Mouse (Mus musculus): Measurements from ENCODE around the gene Pde11a. TPM values are rescaled to one million over a fixed set of nuclear protein-coding genes. Genes with fewer than 3 reads are reported as not detected.

The Pde11a gene
- under 1 TPM; 0.22 to 0.31 TPM for total RNA-seq (2021)

- DNase-seq (ENCODE audit: low spot score), result no peak
- intact Hi-C loops (cut with DNase I), result loop anchor here (10.0 kb wide), 1 partner anchor 84 kb away; no protein-coding TSS in a partner anchor
Observed at GRCm38 (mm10) chr2:76338215-76339156, at the start of gene Pde11a. Gene Pde11a (minus strand): TSS chr2:76338774.

- DNase-seq (ENCODE audit: low spot score), result no peak
- intact Hi-C loops (cut with DNase I), result no loop called here
Observed at GRCm38 (mm10) chr2:76386531-76386930, 48.0 kb upstream of the Pde11a start.

GRCm38 (mm10) chr2:76378646-76379045, 40.1 kb upstream of the Pde11a start:
- intact Hi-C loops (cut with DNase I), result no loop called here

GRCm38 (mm10) chr2:76374544-76375206, 36.1 kb upstream of the Pde11a start:
- DNase-seq (ENCODE audit: low spot score), result no peak
- intact Hi-C loops (cut with DNase I), result no loop called here

More at GRCm38 (mm10) chr2:76378646-76379045, 40.1 kb upstream of the Pde11a start:
- DNase-seq (ENCODE audit: low spot score), result no peak

- intact Hi-C loops (cut with DNase I), result no loop called here
- DNase-seq (ENCODE audit: low spot score), result no peak
Observed at GRCm38 (mm10) chr2:76372244-76372643, 33.7 kb upstream of the Pde11a start.

- no peak for DNase-seq (ENCODE audit: low spot score)
- intact Hi-C loops (cut with DNase I), result loop anchor here (2.0 kb wide), 1 partner anchor 36 kb away; the partner anchor contains the start of gene Osbpl6
Observed at GRCm38 (mm10) chr2:76370656-76370922, 32.0 kb upstream of the Pde11a start.

DNA sequence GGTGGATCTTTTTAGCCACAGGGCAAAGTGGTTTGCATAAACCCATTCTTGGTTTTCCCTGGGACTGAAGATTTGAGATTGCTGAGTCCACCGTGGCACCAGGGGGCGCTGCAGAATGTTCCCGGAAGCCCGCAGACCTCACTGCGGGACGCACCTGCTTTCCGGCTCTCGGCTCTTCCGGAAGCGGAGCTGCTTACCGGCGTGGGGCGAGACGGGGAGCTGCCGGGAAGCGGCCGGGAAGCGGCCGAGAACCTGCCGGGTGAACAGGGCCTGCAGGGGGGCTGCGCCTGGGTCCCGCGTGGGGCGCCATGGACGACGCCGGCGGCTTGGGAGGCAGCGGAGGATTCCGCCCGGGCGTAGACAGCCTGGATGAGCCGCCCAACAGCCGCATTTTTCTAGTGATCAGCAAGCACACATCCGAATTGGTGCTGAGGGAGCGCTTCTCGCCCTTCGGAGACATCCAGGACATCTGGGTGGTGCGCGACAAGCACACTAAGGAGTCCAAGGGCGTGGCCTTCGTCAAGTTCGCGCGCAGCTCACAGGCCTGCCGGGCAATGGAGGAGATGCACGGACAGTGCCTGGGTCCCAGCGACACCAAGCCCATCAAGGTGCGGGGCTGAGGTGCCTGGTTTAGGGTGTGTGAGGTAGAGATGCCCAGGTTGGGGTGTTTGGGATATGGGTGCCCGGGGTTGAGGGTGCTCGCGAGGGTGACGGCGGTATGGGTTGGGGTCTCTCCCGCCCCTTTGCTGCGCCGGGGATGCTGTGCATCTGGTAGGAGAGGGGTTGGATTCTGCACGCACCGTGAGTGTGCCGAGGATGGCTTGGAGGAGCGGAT, 31.5 kb upstream of the Pde11a start, which contains the start of gene Rbm45:
TSS of gene Rbm45 (plus strand) at position 164 of the 835 bp plus-strand sequence.
- intact Hi-C loops (cut with DNase I), result loop anchor here (2.0 to 10.0 kb wide), 2 partner anchors 37 to 245 kb away; partner anchors contain the start of gene Osbpl6
- DNase-seq (ENCODE audit: low spot score), result peak; percentile 56

GRCm38 (mm10) chr2:76368861-76369660, 30.5 kb upstream of the Pde11a start:
- intact Hi-C loops (cut with DNase I), result loop anchor here (10.0 kb wide), 1 partner anchor 244 kb away; no protein-coding TSS in a partner anchor

DNA sequence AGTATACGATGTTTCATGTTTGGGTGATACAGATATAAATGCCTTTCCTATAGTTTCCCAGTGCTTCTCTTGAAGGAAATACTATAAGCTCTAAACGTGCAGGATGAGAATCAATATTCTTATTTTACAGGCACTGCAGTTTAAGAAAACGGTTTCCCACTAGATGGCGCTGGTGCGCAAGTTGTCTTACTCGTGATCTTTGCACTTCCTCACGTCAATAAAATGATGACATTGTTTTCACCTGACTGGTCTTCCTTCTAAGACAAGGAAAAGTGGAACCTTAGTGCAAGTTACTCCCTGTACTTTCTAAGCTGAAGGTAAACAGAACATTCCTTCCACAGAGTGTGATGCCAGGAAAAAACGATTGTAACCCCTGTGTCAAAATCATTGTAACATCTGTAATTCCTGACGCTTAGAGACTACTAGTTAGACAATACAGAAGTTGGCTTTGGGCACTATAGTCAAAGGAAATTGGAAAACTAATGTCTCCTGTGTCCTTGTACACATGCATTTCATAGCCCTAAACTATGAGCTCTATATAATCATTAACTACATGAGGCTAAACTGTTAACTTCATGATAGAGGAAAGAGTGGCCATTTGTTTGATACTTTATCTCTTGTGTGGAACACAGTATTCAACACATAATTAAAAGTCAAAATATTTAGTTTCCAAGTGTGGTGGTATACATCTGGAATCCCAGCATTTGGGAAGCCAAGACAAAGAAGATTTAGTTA, 28.8 kb upstream of the Pde11a start:
- DNase-seq (ENCODE audit: low spot score), result no peak
- intact Hi-C loops (cut with DNase I), result loop anchor here (1.0 to 10.0 kb wide), 2 partner anchors 243 to 251 kb away; no protein-coding TSS in a partner anchor

More at GRCm38 (mm10) chr2:76368861-76369660, 30.5 kb upstream of the Pde11a start:
- DNase-seq (ENCODE audit: low spot score), result no peak

GRCm38 (mm10) chr2:76365811-76366210, 27.2 kb upstream of the Pde11a start:
- intact Hi-C loops (cut with DNase I), result loop anchor here (10.0 kb wide), 1 partner anchor 241 kb away; no protein-coding TSS in a partner anchor
- DNase-seq (ENCODE audit: low spot score), result no peak

GRCm38 (mm10) chr2:76362111-76362510, 23.5 kb upstream of the Pde11a start:
- intact Hi-C loops (cut with DNase I), result loop anchor here (2.0 to 10.0 kb wide), 2 partner anchors 107 to 237 kb away; no protein-coding TSS in a partner anchor
- DNase-seq (ENCODE audit: low spot score), result no peak

DNA sequence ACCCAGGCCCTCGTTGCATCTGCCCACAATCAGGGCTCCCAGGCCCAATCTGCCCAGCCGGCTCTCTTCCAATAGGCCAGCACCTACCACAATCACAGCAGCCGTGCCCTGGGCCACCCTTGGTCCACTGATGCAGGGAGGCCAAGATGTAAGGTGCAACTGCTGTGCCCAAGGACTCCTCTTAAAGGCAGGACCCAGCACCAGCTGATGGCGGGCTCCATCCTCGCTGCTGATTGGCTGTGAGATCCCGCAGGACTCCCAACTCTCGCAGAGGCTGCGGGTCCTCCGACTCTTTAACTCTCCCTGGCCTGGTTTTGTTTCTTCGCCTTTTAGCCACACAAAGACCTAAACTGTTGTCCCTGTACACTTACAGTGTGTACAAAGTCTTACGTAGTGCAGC, 21.7 kb upstream of the Pde11a start, which contains the start of gene Cyct:
TSS of gene Cyct (minus strand) at position 225 of the 400 bp plus-strand sequence.
- no peak for DNase-seq (ENCODE audit: low spot score)
- intact Hi-C loops (cut with DNase I), result loop anchor here (10.0 kb wide), 1 partner anchor 235 kb away; no protein-coding TSS in a partner anchor

DNA sequence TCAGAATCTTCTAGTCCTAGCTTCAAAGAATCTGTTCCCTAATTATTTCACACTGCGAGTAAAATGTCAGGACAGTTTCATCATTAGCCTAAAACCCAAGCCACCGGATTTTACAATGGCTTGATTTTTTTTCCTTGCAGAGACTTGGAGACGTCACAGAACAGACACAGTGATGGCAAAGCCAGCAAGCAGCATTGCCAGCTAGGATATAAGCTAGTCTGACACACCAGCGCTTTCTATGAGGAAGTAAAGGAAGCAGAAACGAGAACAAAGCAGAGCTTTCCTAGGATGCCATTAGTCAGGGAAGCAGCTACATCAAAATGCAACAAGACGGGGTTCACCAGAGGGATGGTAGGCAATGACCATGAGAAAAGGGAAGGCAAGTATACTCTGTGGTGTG, 9.3 kb upstream of the Pde11a start:
- intact Hi-C loops (cut with DNase I), result no loop called here
- DNase-seq (ENCODE audit: low spot score), result no peak

GRCm38 (mm10) chr2:76342146-76342545, 3.6 kb upstream of the Pde11a start:
- DNase-seq (ENCODE audit: low spot score), result no peak
- intact Hi-C loops (cut with DNase I), result no loop called here

DNA sequence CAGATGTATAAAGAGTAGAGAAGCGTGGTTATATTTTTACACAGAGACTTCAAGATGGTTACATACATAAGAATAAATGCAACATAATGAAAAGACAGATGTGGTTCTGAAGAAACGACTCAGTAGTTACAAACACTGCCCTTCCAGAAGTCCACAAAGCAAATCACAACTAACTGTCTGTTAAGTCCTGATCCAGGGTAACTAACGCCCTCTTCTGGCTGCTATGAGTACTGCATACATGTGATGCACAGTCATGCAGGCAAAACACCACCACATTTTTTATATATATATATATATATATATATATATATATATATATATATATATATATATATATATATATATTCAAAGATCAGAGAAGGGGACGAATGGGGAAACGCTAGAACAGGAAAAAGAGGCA, 4.0 kb downstream of the Pde11a start:
- no peak for DNase-seq (ENCODE audit: low spot score)
- intact Hi-C loops (cut with DNase I), result loop anchor here (10.0 kb wide), 1 partner anchor 80 kb away; no protein-coding TSS in a partner anchor

GRCm38 (mm10) chr2:76332161-76332805, 6.3 kb downstream of the Pde11a start:
- DNase-seq (ENCODE audit: low spot score), result no peak
- intact Hi-C loops (cut with DNase I), result loop anchor here (10.0 kb wide), 1 partner anchor 77 kb away; no protein-coding TSS in a partner anchor

DNA sequence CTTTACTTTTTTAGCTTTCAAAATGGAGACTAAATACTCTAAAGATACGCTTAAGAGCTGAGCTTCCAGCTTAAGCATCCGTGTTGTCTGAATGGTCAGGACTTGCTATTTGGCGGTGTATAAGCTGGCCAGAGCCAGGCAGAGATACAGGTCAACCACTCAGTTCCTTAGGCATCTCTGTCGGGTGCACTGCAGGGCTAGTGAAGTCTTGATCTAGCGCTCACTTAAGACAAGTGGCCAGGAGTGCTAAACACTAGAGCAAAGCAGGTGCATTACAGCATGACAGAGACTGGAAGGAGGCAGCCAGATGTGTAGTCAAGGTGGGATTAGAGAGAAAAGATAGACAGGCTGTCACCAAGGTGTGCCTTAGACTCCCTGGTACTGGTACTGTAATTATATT, 8.5 kb downstream of the Pde11a start:
- DNase-seq (ENCODE audit: low spot score), result no peak
- intact Hi-C loops (cut with DNase I), result loop anchor here (10.0 kb wide), 1 partner anchor 75 kb away; no protein-coding TSS in a partner anchor
